Mouse (Mus musculus) frontal cortex, postnatal 10 days (tissue): ENCODE data around the gene Zfp770.
A peak's percentile ranks its signal among the peaks of the same experiment; 100 is the strongest.
"Not testable (repeated sequence)": the region's sequence is repeated elsewhere in the genome, so short reads cannot be mapped to it uniquely, and the experiment has no call there.

Experiments
- DNase-seq, 2 experiments: peaks; one replicate each; pipeline ENCODE4 v3.0.0; 2022; ENCODE audit warnings: low spot score in 2 of 2, mixed read lengths in 1 of 2

Gene Zfp770

DNA sequence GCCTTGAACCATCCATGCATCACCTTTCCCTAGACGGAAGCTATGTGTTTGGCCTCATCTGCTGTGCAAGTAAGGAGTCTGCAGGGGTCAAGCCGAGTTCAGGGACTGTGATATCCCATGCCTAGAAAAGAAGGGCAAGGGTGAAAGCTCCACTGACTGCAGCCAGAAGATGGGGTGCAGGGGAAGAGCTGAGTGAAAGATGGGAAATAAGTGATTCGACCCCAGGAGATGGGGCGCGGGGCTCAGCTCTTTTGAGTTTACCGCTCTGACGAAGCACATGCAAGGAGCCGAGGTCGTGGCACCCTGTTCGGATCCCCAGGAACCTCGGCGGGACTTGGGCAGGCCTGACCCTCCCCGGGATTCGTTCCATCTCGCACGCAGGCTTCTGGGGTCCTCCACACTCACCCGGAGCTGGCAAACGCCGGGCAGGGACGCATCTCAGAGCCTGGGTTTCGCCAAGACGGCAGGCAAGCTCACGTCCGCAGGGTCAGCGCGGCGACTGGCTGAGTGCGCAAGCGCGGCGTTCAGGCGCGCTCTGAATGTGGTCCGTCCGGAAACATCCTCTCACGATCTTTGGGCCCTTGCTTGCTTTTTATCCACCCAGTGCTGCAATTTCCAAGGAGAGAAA lies at the start of gene Zfp770:
Gene Zfp770 (minus strand): TSS at position 538 of the 628 bp plus-strand sequence.
- peak; percentile 66 to 76 for DNase-seq

DNA sequence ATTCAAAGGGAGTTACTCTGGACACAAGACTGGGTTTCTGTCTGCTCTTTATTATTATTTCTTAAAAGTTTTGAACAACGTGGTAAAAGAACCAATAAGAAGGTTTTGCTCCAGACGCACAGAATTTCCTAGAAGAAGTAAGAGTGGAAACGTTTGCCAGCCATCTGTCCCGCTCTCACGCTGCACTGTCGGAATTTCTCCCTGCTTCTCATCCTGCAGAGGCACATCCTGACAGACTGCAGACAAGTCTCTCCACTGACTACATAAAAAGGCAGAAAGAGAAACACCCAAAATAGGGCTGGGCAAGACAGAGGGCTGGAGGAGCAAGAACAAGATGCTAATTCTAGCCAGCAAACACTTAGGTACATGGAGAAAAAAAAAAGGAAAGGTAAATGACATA lies 48.2 kb upstream of the Zfp770 start:
- peak in 1 of 2 experiments; percentile 31 for DNase-seq

DNA sequence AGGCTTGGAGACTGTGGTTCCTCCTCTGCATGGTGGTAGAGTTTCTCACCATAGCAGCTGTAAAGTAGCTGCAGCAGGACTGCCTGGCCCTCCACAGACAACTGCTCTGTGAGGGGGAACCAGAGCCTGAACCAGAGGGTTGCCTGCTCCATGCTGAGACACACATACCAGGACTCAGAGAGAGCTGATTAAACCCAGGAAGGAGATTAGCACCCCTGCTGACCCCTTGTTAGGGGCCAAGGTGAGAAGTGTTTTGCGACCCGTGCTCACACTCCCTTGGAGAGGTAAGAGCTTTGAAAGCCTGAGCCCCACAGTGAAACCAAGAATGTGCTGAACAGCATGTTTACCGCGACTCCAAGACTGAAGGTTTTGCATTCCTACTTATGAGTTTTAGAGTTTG lies 36.4 kb upstream of the Zfp770 start:
- DNase-seq = no peak

DNA sequence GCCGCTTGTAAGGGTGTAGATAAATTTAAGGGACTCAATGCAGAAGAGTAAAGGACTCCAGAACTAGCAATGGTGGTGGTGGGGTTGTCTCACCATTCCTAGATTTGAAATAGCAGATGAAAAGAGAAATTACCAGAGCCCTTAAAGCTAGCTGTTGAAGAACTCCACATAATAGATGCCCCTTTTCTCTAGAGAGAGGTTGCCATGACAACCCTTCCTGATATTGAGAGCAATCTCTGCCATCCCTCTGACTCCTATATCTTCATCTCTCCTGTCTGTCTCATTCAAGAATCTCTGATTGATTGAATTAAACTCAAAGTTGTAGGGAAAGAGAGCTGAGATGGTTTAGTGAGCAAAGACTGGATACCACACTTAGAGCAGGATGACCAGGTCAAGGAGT lies 35.3 kb upstream of the Zfp770 start:
- DNase-seq = no peak

DNA sequence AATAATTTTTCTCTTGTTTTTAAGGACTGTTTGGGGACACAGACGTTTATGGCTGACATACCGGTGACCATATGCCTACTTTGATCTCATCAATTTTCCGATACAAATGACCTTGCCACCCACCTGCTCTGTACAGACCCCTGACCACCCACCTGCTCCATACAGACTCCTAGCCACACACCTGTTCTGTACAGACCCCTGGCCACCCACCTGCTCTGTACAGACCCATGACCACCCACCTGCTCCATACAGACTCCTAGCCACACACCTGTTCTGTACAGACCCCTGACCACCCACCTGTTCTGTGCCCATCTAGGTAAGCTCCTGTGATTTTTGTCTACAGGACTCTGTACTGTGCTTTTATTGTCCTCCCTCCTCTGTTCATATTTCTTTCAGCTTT lies 34.3 kb upstream of the Zfp770 start:
- no peak for DNase-seq

DNA sequence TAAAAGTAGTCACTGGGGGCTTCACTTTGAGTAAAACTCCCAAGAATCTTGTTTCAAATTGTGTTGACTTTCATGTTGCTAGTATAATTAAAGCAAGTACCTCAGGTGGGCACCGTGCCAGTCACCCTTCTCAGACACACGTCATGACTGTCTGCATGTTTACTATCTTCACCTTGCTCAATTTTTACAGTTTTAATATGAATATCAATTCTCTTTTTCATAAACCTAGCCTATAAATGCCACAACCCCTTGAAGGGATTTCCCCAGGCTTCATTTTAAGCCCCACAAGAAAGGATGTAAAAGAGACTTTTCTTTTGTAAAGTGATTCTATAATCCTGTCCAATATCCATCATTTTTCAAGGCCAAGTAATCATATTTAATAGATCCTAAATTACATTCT lies 30.0 kb upstream of the Zfp770 start:
- DNase-seq = no peak

DNA sequence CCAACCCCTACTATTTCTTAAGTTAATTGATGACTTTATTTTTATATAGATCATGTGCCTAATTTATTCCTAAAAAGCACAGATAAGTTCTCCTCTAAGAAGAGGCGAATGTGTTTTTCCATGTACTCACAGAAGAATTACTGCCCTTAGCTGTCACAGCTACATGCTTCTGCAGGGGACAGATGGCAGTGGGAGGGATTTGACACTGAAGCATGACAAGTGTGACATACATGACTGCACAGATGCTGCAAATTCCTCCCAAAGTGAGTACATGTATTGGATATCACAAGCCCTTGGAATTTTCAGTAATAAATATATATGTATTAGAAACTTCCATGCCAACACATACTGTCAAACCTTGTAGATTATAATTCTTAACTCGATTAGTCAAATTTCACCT lies 27.4 kb upstream of the Zfp770 start:
- no peak for DNase-seq

DNA sequence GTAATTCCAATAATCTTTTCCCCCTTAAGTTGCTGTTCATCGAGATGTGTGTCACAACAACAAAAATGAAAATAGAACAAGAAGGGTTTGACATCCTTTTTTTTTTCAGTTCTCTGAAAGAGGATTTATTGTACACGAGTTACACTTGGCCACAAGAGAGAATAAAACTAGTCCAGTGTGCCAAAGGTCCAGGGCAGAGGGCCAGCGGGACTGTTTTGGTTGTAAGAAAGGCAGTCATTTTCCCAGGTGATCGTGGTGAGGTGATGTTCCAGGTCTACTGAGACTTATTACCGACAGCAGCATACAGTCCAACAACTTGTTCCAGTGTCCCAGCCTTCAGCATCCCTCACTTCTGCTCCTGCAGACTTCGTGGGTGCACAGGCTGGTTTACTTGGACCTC lies 3.8 kb upstream of the Zfp770 start:
- no peak for DNase-seq

DNA sequence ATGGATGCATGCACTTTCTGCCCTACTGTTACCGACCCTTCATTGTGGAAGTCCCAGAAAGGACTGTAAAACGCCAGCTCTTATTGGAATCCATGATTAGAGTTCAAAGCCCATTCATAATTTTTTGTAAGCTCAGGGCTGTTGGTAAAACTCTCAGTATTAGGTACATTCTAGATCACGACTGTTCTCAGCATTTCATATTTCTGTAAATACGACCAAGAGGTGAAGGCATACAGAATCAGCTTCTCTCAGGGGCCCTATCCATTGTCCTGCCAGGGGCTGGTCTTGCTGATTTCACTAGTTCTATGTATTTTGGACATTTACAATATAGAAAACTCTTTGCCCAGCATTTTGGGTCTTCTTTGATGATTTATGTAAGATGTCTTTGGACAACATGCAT lies 305 bp upstream of the Zfp770 start:
- no peak for DNase-seq

DNA sequence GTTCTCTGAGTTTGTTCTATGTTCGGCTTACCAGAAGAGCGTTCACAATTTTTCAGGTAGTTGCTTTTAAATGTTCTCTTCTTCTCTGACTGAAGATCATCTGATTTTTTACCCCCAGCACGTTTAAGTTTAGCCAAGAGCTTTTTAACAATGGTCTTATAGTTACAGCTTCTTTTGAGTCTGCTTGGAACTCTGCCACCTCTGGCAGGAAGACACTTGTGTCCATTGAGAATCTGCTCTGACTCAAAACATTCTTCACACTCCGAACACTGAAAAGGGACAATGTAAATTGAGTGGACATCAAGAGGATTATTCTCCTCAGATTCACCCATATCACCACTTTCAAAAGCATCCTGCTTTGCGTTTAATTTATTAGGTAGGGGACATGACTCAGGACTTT lies 4.8 kb downstream of the Zfp770 start:
- DNase-seq = no peak

DNA sequence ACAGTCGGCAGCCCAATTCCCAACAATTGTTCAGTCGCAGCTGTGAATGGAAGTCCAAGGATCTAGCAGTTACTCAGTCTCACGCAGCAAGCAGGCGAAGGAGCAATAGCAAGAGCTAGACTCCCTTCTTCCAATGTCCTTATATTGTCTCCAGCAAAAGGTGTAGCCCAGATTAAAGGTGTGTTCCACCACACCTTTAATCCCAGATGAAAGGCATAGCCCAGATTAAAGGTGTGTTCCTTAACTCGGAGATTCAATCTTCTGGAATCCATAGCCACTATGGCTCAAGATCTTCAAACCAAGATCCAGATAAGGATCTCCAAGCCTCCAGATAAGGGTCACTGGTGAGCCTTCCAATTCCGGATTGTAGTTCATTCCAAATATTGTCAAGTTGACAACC lies 14.3 kb downstream of the Zfp770 start, which contains the start of gene Aqr:
Gene Aqr (minus strand): TSS at position 101 of the 400 bp plus-strand sequence.
- DNase-seq = not testable (repeated sequence)

DNA sequence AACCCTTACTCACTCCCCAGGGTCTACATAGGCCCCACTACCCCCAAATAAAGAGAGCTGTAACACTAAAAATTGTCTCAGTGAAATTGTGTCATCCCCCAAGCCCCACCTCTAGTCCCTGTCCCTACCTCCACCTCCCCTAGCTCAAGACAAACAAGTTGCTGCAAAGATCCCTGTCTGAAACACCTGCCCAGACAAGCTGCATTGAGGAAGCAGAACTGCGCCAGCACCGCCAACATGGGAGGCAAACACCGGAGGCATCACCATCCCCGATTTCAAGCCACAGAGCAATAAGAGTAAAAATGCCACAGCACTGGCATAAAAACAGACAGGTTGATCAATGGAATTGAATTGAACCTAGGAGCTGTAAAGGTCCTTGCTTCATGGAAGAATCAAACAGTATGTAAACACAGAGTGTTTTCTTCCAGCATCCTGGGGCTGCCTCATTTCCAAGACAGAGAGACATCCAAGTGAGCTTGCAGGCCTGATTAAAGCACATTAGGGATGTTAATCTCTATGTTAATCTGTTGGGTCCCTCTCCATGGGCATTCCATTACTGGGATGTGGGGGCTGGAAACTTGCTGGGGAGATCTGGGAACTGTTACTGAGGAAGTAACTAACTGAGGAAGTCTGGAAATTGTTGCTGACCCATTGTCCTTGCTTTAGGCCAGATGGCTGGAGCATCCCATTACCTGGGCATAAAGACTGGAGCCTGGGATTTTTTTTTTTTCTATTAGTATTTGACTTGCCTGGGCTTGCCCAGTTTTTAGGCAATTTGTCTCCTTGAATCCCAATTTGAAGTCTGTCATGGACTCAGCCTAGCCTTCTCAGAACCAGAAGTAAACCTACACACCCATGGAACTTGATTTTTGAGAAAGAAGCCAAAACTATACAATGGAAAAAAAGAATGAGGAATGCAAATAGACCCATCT lies 23.2 kb downstream of the Zfp770 start:
- DNase-seq = no peak

DNA sequence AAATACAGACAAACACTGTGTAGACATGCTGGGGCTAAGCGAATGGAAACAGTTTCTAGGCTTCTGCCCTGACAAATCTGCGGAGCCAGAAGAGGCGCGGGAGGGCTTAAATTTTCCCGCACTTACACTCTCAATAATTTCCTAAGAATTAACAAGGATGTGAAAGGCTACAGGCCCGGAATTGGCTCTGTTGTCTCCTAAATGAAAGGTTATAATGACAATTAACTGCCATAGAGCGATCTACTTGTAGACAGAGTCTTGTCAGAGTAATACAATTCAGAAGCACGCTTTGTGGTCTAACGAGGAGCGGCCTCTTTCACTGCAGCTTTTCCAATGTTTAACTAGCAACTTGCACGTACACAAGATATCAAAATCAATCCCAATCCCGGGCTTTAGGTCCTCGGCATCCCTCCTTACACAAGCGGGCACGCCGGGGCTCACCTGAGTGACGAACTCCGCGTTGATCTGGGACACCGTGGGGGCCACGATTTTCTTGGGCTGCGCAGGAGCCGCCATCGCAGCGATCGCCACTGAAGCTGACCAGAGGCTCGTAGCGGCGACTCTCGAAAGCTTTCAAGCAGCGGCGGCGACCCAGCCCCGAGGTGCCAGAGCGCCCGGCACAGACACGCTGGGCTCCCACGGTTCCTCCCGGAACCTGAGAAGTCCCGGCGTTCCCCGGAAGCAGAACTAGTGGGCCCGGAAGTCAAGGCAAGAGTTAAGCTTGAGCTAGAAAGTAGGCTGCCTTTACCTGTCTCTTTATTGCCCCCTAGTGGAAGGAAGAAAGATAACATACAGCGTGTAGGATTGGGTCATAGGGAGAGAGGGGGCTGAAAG lies 26.4 kb downstream of the Zfp770 start:
- DNase-seq = peak; percentile 75 to 76

DNA sequence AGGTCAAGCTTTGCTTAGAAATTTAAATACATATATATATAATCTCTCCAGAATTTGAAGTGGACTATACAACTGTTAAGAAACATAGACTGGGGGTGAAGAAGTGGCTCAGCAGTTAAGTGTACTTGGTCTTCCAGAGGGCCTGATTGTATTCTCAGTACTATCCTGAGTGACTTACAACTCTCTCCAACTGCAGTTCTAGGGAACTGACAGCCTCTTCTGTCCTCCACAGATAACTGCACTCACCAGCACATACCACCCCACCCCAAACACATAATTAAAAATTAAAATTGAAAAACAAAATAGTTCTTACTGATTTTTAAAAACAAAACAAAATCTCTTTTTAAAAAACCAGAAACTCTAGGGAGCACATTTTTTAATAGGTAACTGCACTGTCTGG lies 28.0 kb downstream of the Zfp770 start:
- DNase-seq = no peak

DNA sequence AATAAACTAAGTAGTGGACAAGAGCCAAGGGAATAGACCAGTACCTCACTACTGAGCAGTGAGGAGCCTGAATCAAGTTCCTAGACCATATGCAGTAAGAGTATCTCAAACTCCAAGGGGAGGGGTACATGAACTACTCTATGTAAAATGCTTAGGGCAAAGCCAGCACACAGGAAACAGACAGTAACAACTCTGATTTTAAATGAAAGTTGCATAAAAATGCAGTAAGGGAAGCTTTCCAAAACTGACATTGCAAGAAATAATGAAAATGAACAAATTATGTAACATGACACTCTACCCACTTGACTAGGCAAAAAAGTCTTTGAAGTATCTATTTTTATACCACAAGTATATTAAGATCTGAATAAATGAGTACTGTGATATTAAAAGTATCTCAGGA lies 33.4 kb downstream of the Zfp770 start:
- DNase-seq = no peak

DNA sequence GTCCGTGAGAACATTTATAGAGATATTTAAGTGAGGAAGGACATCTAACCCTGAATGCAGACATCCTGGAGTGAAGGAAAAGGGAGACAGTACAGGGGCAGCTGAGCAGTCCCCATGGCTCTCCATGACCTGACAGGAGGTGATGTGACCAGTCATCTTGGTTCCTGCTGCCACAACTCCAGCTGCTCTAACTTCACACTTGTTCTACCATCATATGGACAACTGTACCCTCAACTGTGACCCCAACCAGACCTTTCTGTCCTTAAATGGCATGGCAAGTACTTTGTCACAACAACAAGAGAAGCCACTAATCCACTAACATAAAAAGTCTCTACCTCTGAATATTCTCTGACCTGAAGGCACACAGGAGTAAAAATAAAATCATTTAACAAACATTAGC lies 39.3 kb downstream of the Zfp770 start:
- DNase-seq = no peak

DNA sequence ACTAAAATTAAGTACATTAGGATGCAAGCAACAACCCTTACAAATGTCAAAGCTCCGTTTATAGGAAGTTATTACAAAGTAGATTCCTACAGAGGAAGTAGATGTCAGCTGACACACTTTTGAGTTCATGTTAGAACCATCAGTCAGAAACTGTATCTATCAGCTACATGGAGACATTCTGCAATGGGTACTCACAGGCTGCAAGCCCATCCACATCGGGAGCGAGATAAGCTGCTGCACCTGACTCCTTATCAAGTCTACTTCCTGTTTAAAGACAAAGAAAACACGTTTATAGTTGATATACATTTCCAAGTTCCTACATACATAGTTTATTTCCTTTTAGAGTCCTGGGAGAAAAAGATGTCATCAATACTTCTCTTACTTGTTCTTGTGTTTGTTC lies 43.9 kb downstream of the Zfp770 start:
- DNase-seq = no peak

DNA sequence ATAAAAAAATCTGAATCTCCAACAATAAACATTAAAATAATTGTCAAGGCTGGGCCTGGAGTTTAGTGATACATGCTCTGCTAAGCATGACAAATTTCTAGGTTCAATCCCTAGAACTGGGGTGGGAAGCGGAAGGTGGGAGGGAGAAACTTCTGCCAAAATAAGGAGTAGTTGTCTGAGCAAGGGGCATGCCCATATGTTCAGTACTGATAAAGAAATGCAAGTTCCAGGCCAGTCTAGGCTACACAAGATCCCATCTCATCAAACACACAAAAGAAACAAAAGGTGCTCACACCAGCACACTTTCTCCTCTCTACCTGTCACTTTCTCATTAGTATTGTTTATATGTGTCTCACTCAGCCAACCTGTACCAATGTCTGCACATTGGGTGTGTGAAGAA lies 44.6 kb downstream of the Zfp770 start:
- no peak for DNase-seq

DNA sequence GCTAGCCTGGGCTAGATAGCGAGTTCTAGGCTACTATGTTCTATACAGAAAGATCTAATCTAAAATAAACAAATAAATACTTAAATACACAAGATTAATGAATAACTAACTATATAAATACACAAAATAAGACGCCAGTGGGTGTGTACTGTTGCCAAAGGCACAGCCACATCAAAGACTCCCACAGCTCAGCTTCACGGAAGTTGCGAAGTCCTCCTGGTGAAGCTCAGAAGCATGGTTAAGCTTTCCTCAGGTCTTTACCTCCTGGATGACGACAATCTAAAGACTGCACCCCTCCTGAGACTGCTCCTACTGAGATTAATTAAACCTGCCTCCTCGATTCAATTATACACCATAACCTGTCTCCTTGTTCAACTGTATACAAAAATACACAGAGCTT lies 48.0 kb downstream of the Zfp770 start:
- DNase-seq = no peak

DNA sequence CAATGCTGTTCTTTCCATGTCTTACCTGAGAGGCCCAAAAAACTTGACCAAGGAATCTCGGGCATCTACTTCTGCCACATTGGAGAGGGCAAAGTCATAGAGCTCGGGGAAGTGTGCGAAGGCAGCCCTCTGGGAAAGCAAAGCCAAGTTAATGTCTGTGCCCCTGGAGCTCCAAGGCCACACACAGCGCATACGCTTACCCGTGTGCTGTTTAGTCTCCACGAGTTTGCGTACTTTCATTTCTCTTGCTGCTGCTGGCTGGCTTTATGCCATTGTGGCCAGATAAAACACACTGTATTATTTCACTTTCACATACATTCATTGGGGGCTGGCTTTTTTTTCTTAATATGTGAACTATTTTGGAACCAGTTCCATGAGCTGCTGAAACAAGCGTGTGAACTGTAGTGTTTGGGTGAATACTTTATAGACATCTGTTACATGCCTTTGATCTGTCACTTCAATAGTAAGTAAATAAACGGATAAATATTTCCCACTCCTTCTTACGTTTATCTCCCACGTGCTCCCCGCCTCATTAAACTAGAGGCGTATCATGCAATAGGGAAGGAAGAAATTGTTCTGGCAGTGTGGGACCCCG lies 54.3 kb downstream of the Zfp770 start:
- no peak for DNase-seq

DNA sequence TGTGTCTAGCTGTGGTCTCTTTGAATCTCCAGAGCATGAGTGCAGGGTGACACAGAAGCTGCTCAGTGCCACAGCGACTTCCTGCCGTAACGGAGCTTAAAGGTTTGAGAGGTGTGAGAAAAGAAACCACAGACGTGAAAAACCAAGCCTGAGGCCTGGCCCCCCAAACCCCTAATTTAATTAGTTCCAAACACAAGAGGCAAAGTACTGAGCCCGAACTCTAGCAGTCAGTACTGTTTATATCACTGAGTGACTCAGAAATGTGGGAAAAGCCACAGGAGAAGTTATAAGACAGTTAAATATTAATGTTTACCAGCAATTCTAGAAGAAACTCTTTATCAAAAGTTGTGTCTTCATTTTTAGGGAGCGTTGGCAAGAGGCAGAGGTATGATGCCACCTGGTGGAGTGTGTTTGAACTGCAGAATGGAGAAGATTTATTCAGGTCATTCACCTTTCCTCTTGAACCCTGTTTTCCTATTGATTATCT lies 55.9 kb downstream of the Zfp770 start:
- peak in 1 of 2 experiments; percentile 18 for DNase-seq

DNA sequence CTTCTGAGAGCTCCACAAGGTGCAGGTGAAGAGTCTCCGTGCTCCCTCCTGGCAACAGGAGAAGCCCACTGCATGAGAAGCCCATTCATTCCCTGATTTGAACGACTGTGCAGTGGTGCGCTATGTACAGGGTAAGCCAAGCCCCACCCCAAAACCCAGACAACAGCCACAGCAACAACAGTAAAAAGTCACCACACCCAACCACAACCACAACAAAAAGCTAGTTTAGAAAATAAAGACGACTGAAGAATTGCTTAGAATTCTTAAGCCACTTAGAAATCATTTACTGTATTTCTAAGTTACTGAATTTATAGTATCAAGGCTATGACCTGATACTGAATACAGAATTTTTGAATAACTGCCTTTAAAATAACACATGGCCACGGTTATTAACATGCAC lies 56.4 kb downstream of the Zfp770 start:
- no peak for DNase-seq
